Comparison of ENCODE assay signal across 8 mouse cellular contexts in the genomic region with DNA sequence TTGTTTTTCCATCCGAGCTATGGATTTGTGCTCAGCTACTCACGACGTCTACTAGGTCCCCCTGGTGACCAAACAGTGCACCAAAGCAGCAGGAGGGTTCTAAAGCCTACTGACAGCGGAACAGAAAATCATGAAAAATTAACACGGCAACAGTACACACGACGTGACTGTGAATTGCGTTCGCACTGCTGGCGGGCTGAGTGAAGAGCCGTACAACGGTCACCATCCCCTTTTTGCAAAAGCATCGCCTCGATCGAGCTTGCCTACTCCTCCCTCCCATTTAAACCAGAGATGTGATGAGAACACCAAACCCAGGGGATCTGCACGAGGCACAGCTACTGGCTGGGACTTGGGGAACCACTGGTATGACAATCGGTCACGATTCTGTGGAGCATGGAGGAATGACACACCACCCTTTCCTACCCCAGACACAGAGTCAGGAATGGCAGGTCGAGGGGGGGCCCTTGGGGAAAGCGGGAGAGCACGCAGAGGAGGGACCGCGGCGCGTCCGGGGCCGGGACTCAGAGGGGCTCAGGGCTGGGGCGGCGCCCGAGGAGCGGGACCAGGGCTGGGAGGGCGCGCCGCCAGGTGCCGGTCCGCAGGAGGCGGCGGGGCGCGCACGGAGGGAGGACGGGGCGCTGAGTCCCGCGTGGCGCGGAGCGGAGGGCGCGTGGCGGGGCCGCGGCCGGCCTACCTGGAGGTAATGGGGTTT. TPM values are rescaled to one million over a fixed set of nuclear protein-coding genes. Genes with fewer than 3 reads are reported as not detected.
DNase-seq lines count a peak whose midpoint lies in the region; ATAC-seq and TF ChIP-seq lines count a peak whose summit lies in the region.

No protein-coding gene starts in this region.

- H3K36me3 ChIP-seq in ES-Bruce4 (ENCODE audit: control insufficient read depth, insufficient read depth, low read length, poor library complexity, severe bottlenecking) = no peaks in the 10 kb centered on the region
- no peaks in the 10 kb centered on the region for H3K36me3 ChIP-seq in forebrain, embryonic 12.5 days (replicated peaks)
- no peaks in the 10 kb centered on the region for H3K36me3 ChIP-seq in neural tube, embryonic 14.5 days (ENCODE audit: control insufficient read depth, insufficient read depth, low read length)

- no peaks in the 10 kb centered on the region for H3K27me3 ChIP-seq in ES-Bruce4 (ENCODE audit: control insufficient read depth, insufficient read depth, low read length, poor library complexity, severe bottlenecking)
- peaks cover 4% of the 10 kb centered on the region; the same call in 1 of the 2 replicates for H3K27me3 ChIP-seq in forebrain, embryonic 12.5 days
- H3K27me3 ChIP-seq in neural tube, embryonic 14.5 days (ENCODE audit: control insufficient read depth, insufficient read depth, low read length) = no peaks in the 10 kb centered on the region

- peak overlapping the region; percentile 90 for H3K4me3 ChIP-seq in ES-Bruce4 (ENCODE audit: low read depth, low read length)
- H3K4me3 ChIP-seq in forebrain, embryonic 12.5 days (replicated peaks) = peak overlapping the region; percentile 86
- peak overlapping the region; percentile 74 for H3K4me3 ChIP-seq in layer of hippocampus, adult 2 months
- peak overlapping the region; percentile 86 for H3K4me3 ChIP-seq in neural tube, embryonic 14.5 days (ENCODE audit: low read depth, low read length)

- ATAC-seq in cerebellum, adult (ENCODE audit: insufficient number of reproducible peaks, low FRiP score, low TSS enrichment) = peak; percentile 57
- peak; percentile 86 for ATAC-seq in forebrain, embryonic 12.5 days (ENCODE audit: low FRiP score)
- peak; percentile 81 for ATAC-seq in neural tube, embryonic 14.5 days (ENCODE audit: low read depth)

- H3K9ac ChIP-seq in ES-Bruce4 (ENCODE audit: low read depth, poor library complexity, severe bottlenecking) = peak overlapping the region; percentile 73
- H3K9ac ChIP-seq in forebrain, embryonic 12.5 days = peak overlapping the region; percentile 85
- H3K9ac ChIP-seq in neural tube, embryonic 14.5 days (replicated peaks; ENCODE audit: low read depth, low read length) = peak overlapping the region; percentile 82

- DNase-seq in heart, postnatal 4 days = peak; percentile 60
- peak; percentile 56 to 75 for DNase-seq in layer of hippocampus, adult 2 months (ENCODE audit: low spot score in 2 of 2)
- DNase-seq in lung, adult 18-20 months = peak; percentile 71 to 74
- DNase-seq in telencephalon, adult 2 months (ENCODE audit: low read depth, low spot score) = peak; percentile 74

- peak; percentile 29 for TF ChIP-seq CTCF in ES-Bruce4 (IDR thresholded peaks at IDR 0.05; ENCODE audit: low read depth, low read length)
- peak; percentile 83 for TF ChIP-seq CTCF in layer of hippocampus, adult 2 months (conservative IDR thresholded peaks at IDR 0.05)

- no peak for TF ChIP-seq POLR2A in ES-Bruce4 (IDR thresholded peaks at IDR 0.05; ENCODE audit: insufficient read depth, low read length)

- TF ChIP-seq EP300 in ES-Bruce4 (IDR thresholded peaks at IDR 0.05; ENCODE audit: insufficient read depth, low read depth, low read length) = no peak

- H3K9me3 ChIP-seq in ES-Bruce4 (replicated peaks; ENCODE audit: control insufficient read depth, insufficient read depth, low read length, poor library complexity, severe bottlenecking) = no peaks in the 10 kb centered on the region
- no peaks in the 10 kb centered on the region for H3K9me3 ChIP-seq in forebrain, embryonic 12.5 days
- H3K9me3 ChIP-seq in neural tube, embryonic 14.5 days (ENCODE audit: control insufficient read depth, low read length) = no peaks in the 10 kb centered on the region

- H3K27ac ChIP-seq in ES-Bruce4 (ENCODE audit: insufficient read depth, low read length) = no peak overlapping the region
- peak overlapping the region; percentile 93 for H3K27ac ChIP-seq in forebrain, embryonic 12.5 days
- H3K27ac ChIP-seq in layer of hippocampus, adult 2 months = peak overlapping the region; percentile 95
- H3K27ac ChIP-seq in neural tube, embryonic 14.5 days (ENCODE audit: low read depth, low read length) = peak overlapping the region; percentile 96

- WGBS in forebrain, embryonic 12.5 days = under 1% methylated on average over 46 of the region's 54 CpGs
- under 1% methylated on average over 28 of the region's 54 CpGs for WGBS in neural tube, embryonic 14.5 days

- H3K4me1 ChIP-seq in ES-Bruce4 (ENCODE audit: control insufficient read depth, insufficient read depth, low read length) = no peaks in the 10 kb centered on the region
- H3K4me1 ChIP-seq in forebrain, embryonic 12.5 days = peaks cover 4% of the 10 kb centered on the region; the same call in 1 of the 2 replicates
- 0 out of 2 replicates have a peak, but pooled peaks cover 3% of the 10 kb centered on the region for H3K4me1 ChIP-seq in neural tube, embryonic 14.5 days (ENCODE audit: control insufficient read depth, insufficient read depth, low read length)

- peak overlapping the region; percentile 83 for H3K4me2 ChIP-seq in forebrain, embryonic 12.5 days
- H3K4me2 ChIP-seq in neural tube, embryonic 14.5 days (ENCODE audit: low read depth, low read length) = peak overlapping the region; percentile 41

RNA-seq across cellular contexts. Expression of a gene that starts 0.5 kb away (rescaled TPM):
- polyA plus RNA-seq in ES-Bruce4 (2011; ENCODE audit: insufficient read depth, insufficient read length, low read depth, missing spikeins) = 7.8 and 8.9 TPM in 2 replicates
- 22.1 and 22.6 TPM in 2 replicates for polyA plus RNA-seq in forebrain, embryonic 12.5 days (2016; fragmentation: Nextera tagmentation; extraction: Ambion mirVana)
- 10 to 100 TPM; 11.6 to 13.5 TPM for total RNA-seq in heart, postnatal 4 days (2021)
- 10 to 100 TPM; 36.2 to 40.0 TPM for total RNA-seq in layer of hippocampus, adult 2 months (2021)
- polyA plus RNA-seq in neural tube, embryonic 14.5 days (2014; fragmentation: Nextera tagmentation; extraction: Ambion mirVana) = 62.2 and 70.2 TPM in 2 replicates
